Mouse (Mus musculus): ENCODE data around the gene Grsf1. TPM values are rescaled to one million over a fixed set of nuclear protein-coding genes. Genes with fewer than 3 reads are reported as not detected.

Gene Grsf1
- polyA plus RNA-seq, 1 experiment from 2014 or later, result 62.9 TPM

DNA sequence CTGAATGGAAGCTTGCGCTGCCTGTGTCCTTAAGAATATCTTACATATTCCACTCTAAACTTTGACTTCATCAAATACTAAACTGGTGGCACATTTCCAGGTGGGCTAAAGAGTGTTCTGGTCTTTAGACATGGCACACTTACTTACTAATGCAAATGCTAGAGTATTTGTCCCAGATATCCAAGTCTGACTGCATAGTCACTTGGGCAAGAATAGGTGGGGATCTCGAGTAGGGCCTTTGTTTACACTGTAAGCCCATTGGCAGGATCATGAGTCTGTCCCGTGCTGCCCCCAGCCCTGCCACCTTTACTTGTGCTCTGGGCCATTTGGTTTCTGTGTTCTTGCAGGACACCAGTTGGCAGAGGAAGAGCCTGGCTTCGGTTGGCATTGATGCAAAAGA, 59.0 kb downstream of the Grsf1 start:
- H3K36me3 ChIP-seq (ENCODE audit: control insufficient read depth, insufficient read depth), result peaks cover 29% of the 10 kb centered on the region
- H3K4me1 ChIP-seq (replicated peaks; ENCODE audit: control insufficient read depth, insufficient read depth, low read length), result no peaks in the 10 kb centered on the region
- H3K4me2 ChIP-seq (ENCODE audit: low read length), result no peak overlapping the region
- WGBS, result 89% methylated on average over 4 of the region's 4 CpGs
- no peaks in the 10 kb centered on the region for H3K9me3 ChIP-seq (ENCODE audit: control insufficient read depth, low read length)
- no peaks in the 10 kb centered on the region for H3K27me3 ChIP-seq (replicated peaks; ENCODE audit: control insufficient read depth, insufficient read depth, low read length)
- no peak overlapping the region for H3K27ac ChIP-seq (ENCODE audit: low read length)
- ATAC-seq, result no peak
- H3K9ac ChIP-seq (replicated peaks; ENCODE audit: low read depth, low read length), result no peak overlapping the region
- H3K4me3 ChIP-seq (replicated peaks; ENCODE audit: low read length), result no peak overlapping the region

GRCm38 (mm10) chr5:88614129-88614528, 61.8 kb downstream of the Grsf1 start:
- 90% methylated on average over 1 of the region's 1 CpGs for WGBS
- Histone ChIP-seq H3K27me3 (replicated peaks; ENCODE audit: control insufficient read depth, insufficient read depth, low read length) (no peaks in the 10 kb centered on the region), H3K27ac (ENCODE audit: low read length) (no peak overlapping the region), H3K9ac (replicated peaks; ENCODE audit: low read depth, low read length) (no peak overlapping the region), H3K4me3 (replicated peaks; ENCODE audit: low read length) (no peak overlapping the region), H3K4me2 (ENCODE audit: low read length) (no peak overlapping the region), H3K36me3 (ENCODE audit: control insufficient read depth, insufficient read depth) (peaks cover 19% of the 10 kb centered on the region), H3K4me1 (replicated peaks; ENCODE audit: control insufficient read depth, insufficient read depth, low read length) (no peaks in the 10 kb centered on the region), H3K9me3 (ENCODE audit: control insufficient read depth, low read length) (no peaks in the 10 kb centered on the region)
- ATAC-seq, result no peak

Other genes starting within 250 kb of the Grsf1 start
- not detected in 2 replicates for gene Ambn, start 220.2 kb downstream of the Grsf1 start, polyA plus RNA-seq (2015; fragmentation: Nextera tagmentation; extraction: Ambion mirVana)
- gene Enam, start 188.2 kb downstream of the Grsf1 start, polyA plus RNA-seq (2015; fragmentation: Nextera tagmentation; extraction: Ambion mirVana), result not detected in 2 replicates
- gene Jchain, start 148.3 kb downstream of the Grsf1 start, polyA plus RNA-seq (2015; fragmentation: Nextera tagmentation; extraction: Ambion mirVana), result 0.11 and 0.58 TPM in 2 replicates
- gene Utp3, start 121.7 kb downstream of the Grsf1 start, polyA plus RNA-seq (2015; fragmentation: Nextera tagmentation; extraction: Ambion mirVana), result 50.8 and 55.0 TPM in 2 replicates
- gene Rufy3, start 111.1 kb downstream of the Grsf1 start, polyA plus RNA-seq (2015; fragmentation: Nextera tagmentation; extraction: Ambion mirVana), result 248 and 258 TPM in 2 replicates
- 13.6 and 16.0 TPM in 2 replicates for gene Mob1b, start 44.7 kb upstream of the Grsf1 start, polyA plus RNA-seq (2015; fragmentation: Nextera tagmentation; extraction: Ambion mirVana)
- gene Dck, start 88.8 kb upstream of the Grsf1 start, polyA plus RNA-seq (2015; fragmentation: Nextera tagmentation; extraction: Ambion mirVana), result 77.2 and 95.8 TPM in 2 replicates
- gene Slc4a4, start 210.6 kb upstream of the Grsf1 start, polyA plus RNA-seq (2015; fragmentation: Nextera tagmentation; extraction: Ambion mirVana), result 3.8 and 4.8 TPM in 2 replicates

Data from forebrain, embryonic 16.5 days (tissue).